Mouse (Mus musculus) liver, postnatal 0 days (tissue): Measurements from ENCODE around the gene Oxnad1. TPM values are rescaled to one million over a fixed set of nuclear protein-coding genes. Genes with fewer than 3 reads are reported as not detected.

Experiments used
- ATAC-seq: fragments of 200-750 bp; cut with Nextera tagmentation; 2 replicates; pipeline ENCODE4 v1.8.0; 2017; ENCODE audit warnings: mild to moderate bottlenecking, moderate library complexity
- DNase-seq: peaks from one replicate; pipeline ENCODE4 v3.0.0-alpha.2; 2016
- H3K27ac ChIP-seq: fragments of 300-500 bp; sonication (generic); 2 replicates; pipeline ENCODE4 v1.5.1; 2014; ENCODE audit warnings: antibody characterized with exemption, moderate library complexity, mild to moderate bottlenecking, low read depth
- H3K27me3 ChIP-seq: fragments of 300-500 bp; sonication (generic); 2 replicates; pipeline ENCODE4 v1.6.1; 2014; ENCODE audit warnings: low read length, control low read depth, mixed read lengths; ENCODE audit not compliant: insufficient read depth
- H3K36me3 ChIP-seq: fragments of 300-500 bp; sonication (generic); replicated peaks from 2 replicates; pipeline ENCODE4 v1.6.1; 2014; ENCODE audit warnings: mild to moderate bottlenecking, control low read depth, low read length, moderate library complexity, mixed read lengths; ENCODE audit not compliant: insufficient read depth
- H3K4me1 ChIP-seq: fragments of 300-500 bp; sonication (generic); 2 replicates; pipeline ENCODE4 v1.6.1; 2014; ENCODE audit warnings: antibody characterized with exemption, mild to moderate bottlenecking, control low read depth; ENCODE audit not compliant: insufficient read depth
- H3K4me2 ChIP-seq: fragments of 300-500 bp; sonication (generic); 2 replicates; pipeline ENCODE4 v1.6.1; 2014; ENCODE audit warnings: low read depth, mild to moderate bottlenecking, low read length, moderate library complexity, mixed read lengths
- H3K4me3 ChIP-seq: fragments of 300-500 bp; sonication (generic); 2 replicates; pipeline ENCODE4 v1.5.1; 2014; ENCODE audit warnings: low read depth, low read length
- H3K9ac ChIP-seq: fragments of 300-500 bp; sonication (generic); replicated peaks from 2 replicates; pipeline ENCODE4 v1.6.1; 2014; ENCODE audit warnings: mild to moderate bottlenecking, moderate library complexity
- H3K9me3 ChIP-seq: fragments of 300-500 bp; sonication (generic); 2 replicates; pipeline ENCODE4 v1.6.1; 2016; ENCODE audit warnings: mild to moderate bottlenecking, control low read depth, low read length, mixed read lengths
- CTCF ChIP-seq: sonication (generic); IDR thresholded peaks from 2 replicates; pipeline ENCODE4 v1.5.1; 2016; ENCODE audit warnings: antibody characterized with exemption, low read depth
- EP300 ChIP-seq: IDR thresholded peaks from 2 replicates; pipeline ENCODE4 v1.6.1; 2016; ENCODE audit warnings: antibody characterized with exemption, low read depth, mild to moderate bottlenecking
- WGBS: fragments of 180-500 bp; shearing (Covaris S2); extraction: QIAGEN DNeasy Blood & Tissue Kit; methylation state at CpG from one replicate; pipeline ENCODE4 v1.1.7; 2014; ENCODE audit not compliant: insufficient replicate concordance; 5-methylcytosine and 5-hydroxymethylcytosine counted together
- polyA plus RNA-seq: library from polyadenylated mRNA; unstranded; fragments of >200 nt; fragmentation: Nextera tagmentation; extraction: Ambion mirVana; gene quantifications from 2 replicates; pipeline ENCODE4 v1.2.1, GENCODE M21; 2015

The Oxnad1 gene
- polyA plus RNA-seq, 1 experiment from 2014 or later: 13.5 TPM

DNA sequence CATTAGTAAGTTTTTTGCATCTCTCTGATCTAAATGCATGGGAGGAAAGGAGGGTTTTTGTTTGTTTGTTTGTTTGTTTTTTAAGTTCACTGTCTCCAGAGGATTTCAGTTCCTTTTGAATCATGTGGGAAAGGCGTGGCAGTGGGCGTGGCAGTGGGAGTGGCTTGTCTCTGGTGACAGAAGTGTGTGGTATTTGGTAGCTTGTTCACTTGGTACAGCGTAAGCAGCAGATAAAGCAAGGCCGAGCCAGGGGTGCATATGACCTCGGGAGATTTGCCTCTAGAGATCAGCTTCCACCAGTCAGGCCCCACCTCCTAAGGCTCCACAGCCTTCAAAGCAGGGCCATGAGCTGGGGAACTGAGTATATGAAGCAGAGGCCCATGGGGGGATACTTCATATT lies 31.3 kb upstream of the Oxnad1 start:
- ATAC-seq: no peak
- Histone ChIP-seq H3K27me3 (no peaks in the 10 kb centered on the region), H3K9ac (no peak overlapping the region), H3K27ac (no peak overlapping the region), H3K9me3 (no peaks in the 10 kb centered on the region), H3K4me2 (no peak overlapping the region), H3K4me3 (no peak overlapping the region), H3K4me1 (no peaks in the 10 kb centered on the region), H3K36me3 (no peaks in the 10 kb centered on the region)
- DNase-seq: no peak
- TF ChIP-seq CTCF (no peak), EP300 (no peak)
- WGBS: 62% methylated on average over 5 of the region's 5 CpGs

- H3K4me3 ChIP-seq: no peak overlapping the region
- no peak for ATAC-seq
- H3K9ac ChIP-seq: no peak overlapping the region
- 62% methylated on average over 10 of the region's 10 CpGs for WGBS
- TF ChIP-seq EP300 (no peak), CTCF (no peak)
- H3K4me1 ChIP-seq: no peaks in the 10 kb centered on the region
- no peaks in the 10 kb centered on the region for H3K36me3 ChIP-seq
- no peak for DNase-seq
- no peak overlapping the region for H3K27ac ChIP-seq
- H3K4me2 ChIP-seq: no peak overlapping the region
- H3K9me3 ChIP-seq: no peaks in the 10 kb centered on the region
- H3K27me3 ChIP-seq: no peaks in the 10 kb centered on the region
Measured at GRCm38 (mm10) chr14:32054788-32055187, 30.4 kb upstream of the Oxnad1 start.

DNA sequence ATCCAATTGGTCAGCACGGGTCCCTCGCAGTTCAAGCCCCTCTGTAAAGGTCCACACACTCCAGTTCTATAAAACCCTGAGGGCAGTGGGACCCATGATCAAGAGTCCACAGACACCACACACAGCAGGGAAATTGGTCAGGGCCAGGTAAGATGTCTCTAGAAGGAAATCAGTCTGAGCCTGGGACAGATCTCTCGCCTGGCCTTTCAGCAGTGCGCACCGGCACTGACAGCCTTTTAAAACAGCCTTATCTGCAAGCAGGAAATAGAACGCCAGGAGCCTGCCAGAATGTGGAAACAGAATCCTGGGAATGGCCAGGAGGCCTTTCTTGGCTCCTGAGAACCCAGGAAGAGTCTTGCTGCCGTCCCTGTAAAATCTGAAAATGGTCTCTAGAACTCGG lies 29.4 kb upstream of the Oxnad1 start:
- Histone ChIP-seq H3K9ac (no peak overlapping the region), H3K4me3 (no peak overlapping the region), H3K4me1 (no peaks in the 10 kb centered on the region), H3K9me3 (no peaks in the 10 kb centered on the region), H3K27me3 (no peaks in the 10 kb centered on the region), H3K27ac (no peak overlapping the region), H3K4me2 (no peak overlapping the region), H3K36me3 (no peaks in the 10 kb centered on the region)
- DNase-seq (no peak), ATAC-seq (no peak)
- 53% methylated on average over 8 of the region's 8 CpGs for WGBS
- TF ChIP-seq CTCF (no peak), EP300 (no peak)

- H3K4me2 ChIP-seq: no peak overlapping the region
- no peaks in the 10 kb centered on the region for H3K4me1 ChIP-seq
- H3K27ac ChIP-seq: no peak overlapping the region
- WGBS: 92% methylated on average over 2 of the region's 2 CpGs
- H3K4me3 ChIP-seq: no peak overlapping the region
- ATAC-seq: no peak
- TF ChIP-seq EP300 (no peak), CTCF (peak; percentile 59)
- DNase-seq: peak; percentile 36
- no peaks in the 10 kb centered on the region for H3K9me3 ChIP-seq
- H3K9ac ChIP-seq: no peak overlapping the region
- H3K27me3 ChIP-seq: no peaks in the 10 kb centered on the region
- no peaks in the 10 kb centered on the region for H3K36me3 ChIP-seq
Measured at GRCm38 (mm10) chr14:32056675-32057074, 28.5 kb upstream of the Oxnad1 start.

GRCm38 (mm10) chr14:32057664-32058063 lies 27.5 kb upstream of the Oxnad1 start:
- Histone ChIP-seq H3K27me3 (no peaks in the 10 kb centered on the region), H3K27ac (no peak overlapping the region), H3K9me3 (no peaks in the 10 kb centered on the region), H3K36me3 (no peaks in the 10 kb centered on the region), H3K4me3 (no peak overlapping the region), H3K4me1 (no peaks in the 10 kb centered on the region), H3K4me2 (no peak overlapping the region), H3K9ac (no peak overlapping the region)
- ATAC-seq (no peak), DNase-seq (no peak)
- TF ChIP-seq EP300 (no peak), CTCF (no peak)
- WGBS: 72% methylated on average over 4 of the region's 4 CpGs

DNA sequence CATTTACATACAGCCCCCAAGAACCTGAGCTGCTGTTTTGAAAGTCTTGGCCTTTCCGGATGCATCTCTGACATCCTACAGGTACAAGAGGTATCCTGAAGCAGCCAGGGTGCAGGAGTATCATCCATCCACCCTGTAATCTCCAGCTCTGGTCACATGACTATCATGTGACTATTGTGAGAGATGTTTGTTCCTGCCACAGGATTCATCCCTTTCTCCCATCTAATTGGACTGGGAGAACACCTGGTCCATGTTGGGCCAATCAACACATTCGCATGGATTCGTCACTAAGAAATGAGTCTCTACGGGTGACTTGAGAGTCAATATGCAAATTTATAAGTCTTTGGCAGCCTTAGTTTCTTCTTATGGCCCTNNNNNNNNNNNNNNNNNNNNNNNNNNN lies 23.8 kb upstream of the Oxnad1 start:
- no peak for TF ChIP-seq CTCF
- no peak for TF ChIP-seq EP300

DNA sequence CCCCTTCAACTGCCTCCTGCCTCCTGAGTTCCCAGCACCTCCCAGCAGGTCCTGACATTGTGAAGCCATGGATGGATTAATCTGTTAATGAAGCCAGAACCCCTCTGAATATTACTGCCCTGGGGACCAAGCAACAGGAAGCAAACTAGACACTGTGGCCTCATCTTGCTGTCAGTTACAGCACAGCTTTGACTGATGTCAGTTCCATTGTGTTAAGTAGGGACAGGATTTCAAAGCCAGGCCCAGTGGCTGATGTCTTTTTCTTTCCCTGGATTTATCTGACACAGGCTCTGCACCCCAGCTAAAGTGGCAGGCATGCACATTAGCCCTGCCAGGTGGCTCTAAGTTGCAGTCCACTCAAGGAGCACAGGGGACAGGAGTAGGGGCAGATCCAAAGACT lies 12.4 kb upstream of the Oxnad1 start:
- no peak for ATAC-seq
- Histone ChIP-seq H3K9me3 (no peaks in the 10 kb centered on the region), H3K4me2 (no peak overlapping the region), H3K4me3 (no peak overlapping the region), H3K4me1 (no peaks in the 10 kb centered on the region), H3K27me3 (no peaks in the 10 kb centered on the region), H3K27ac (no peak overlapping the region), H3K9ac (no peak overlapping the region), H3K36me3 (no peaks in the 10 kb centered on the region)
- no peak for DNase-seq
- TF ChIP-seq CTCF (no peak), EP300 (no peak)

More for the DNA sequence above, 23.8 kb upstream of the Oxnad1 start:
- no peak for ATAC-seq
- H3K4me1 ChIP-seq: no peaks in the 10 kb centered on the region
- no peaks in the 10 kb centered on the region for H3K9me3 ChIP-seq
- H3K27me3 ChIP-seq: no peaks in the 10 kb centered on the region
- no peaks in the 10 kb centered on the region for H3K36me3 ChIP-seq
- H3K9ac ChIP-seq: no peak overlapping the region
- DNase-seq: no peak
- no peak overlapping the region for H3K4me2 ChIP-seq
- H3K4me3 ChIP-seq: no peak overlapping the region
- WGBS: 76% methylated on average over 4 of the region's 4 CpGs
- no peak overlapping the region for H3K27ac ChIP-seq
